ENCODE assay signal across 11 mouse cellular contexts in the genomic region with DNA sequence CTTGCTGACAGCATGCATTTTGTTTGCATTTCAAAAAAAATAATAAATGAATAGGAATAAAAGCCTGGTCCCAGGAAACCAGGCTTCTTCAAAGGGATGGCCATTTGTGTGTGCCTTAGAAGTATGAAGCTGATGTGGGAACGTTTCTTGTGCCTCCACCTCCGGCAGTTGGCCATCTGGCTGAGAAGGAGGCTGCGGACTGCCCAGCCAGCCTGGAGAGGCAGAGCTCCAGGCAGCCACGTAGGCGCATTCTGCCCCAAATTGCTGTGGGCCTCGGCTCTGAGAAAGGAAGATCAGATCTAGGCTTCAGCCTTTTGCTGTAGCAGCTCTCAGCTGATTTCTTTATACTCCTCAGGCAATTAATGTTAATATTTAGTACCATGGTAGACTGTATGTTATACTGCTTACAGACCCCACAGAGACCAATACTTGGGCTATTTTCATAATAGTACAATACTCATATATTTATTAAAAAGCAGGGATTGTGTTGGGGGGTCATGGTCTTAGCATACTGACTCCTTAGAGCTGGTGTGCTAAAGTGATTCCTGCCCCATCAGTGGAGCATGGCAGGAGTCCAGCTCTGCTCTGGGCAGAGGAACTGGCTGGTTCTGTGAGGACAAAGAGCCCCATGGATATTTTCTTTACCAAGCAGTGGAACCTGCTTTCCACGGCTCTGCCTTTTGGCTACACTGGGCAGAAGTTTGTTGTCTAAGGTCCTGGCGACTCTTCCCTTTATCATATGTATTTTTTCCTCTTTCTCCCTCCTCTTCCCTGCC.
DNase-seq lines count a peak whose midpoint lies in the region; ATAC-seq and TF ChIP-seq lines count a peak whose summit lies in the region.
"Had no signal": no experiment of that assay in that cellular context is flagged by ENCODE, and none has a peak within 500 bp of the region (broad histone marks: within the 10 kb centered on the region; RNA-seq: fewer than 3 reads in every experiment).

No protein-coding gene starts in this region.

- H3K9ac ChIP-seq in hindbrain, embryonic 16.5 days (ENCODE audit: low read depth, low read length), result no peak overlapping the region
- 0 out of 2 replicates have a peak overlapping the region, but pooled peaks have one; percentile 5 for H3K9ac ChIP-seq in limb, embryonic 14.5 days (ENCODE audit: low read depth, low read length, severe bottlenecking)
- H3K9ac ChIP-seq in kidney, embryonic 14.5 days (ENCODE audit: low read depth, low read length), result no peak overlapping the region
- H3K9ac ChIP-seq: liver, embryonic 13.5 days had no signal

- H3K27ac ChIP-seq in hindbrain, embryonic 16.5 days (ENCODE audit: low read depth, low read length), result peak overlapping the region; percentile 56
- peak overlapping the region; percentile 65; the same call in 1 of the 2 replicates for H3K27ac ChIP-seq in limb, embryonic 14.5 days (replicated peaks; ENCODE audit: low read depth, low read length)
- H3K27ac ChIP-seq in kidney, embryonic 14.5 days (ENCODE audit: low read depth, low read length), result no peak overlapping the region
- H3K27ac ChIP-seq: kidney, postnatal 0 days; liver, embryonic 13.5 days had no signal

- peak; percentile 58 for DNase-seq in gastrocnemius, postnatal 14 days
- no peak for DNase-seq in gastrocnemius, adult 8-10 months (ENCODE audit: low spot score in 2 of 2)
- DNase-seq in brain, adult 2 months (ENCODE audit: low read depth, low spot score), result peak; percentile 74
- DNase-seq in limb, embryonic 14.5 days (ENCODE audit: low spot score), result no peak
- no peak for DNase-seq in kidney, postnatal 4 days
- DNase-seq in embryo, embryonic 10 days (ENCODE audit: low spot score), result no peak
- DNase-seq: liver, embryonic 13.5 days; thymus, postnatal 14 days had no signal

- 61% methylated on average over 8 of the region's 8 CpGs for WGBS in hindbrain, embryonic 16.5 days
- 47% methylated on average over 8 of the region's 8 CpGs for WGBS in limb, embryonic 14.5 days
- 50% methylated on average over 8 of the region's 8 CpGs for WGBS in kidney, embryonic 14.5 days

- H3K4me2 ChIP-seq in hindbrain, embryonic 16.5 days (ENCODE audit: low read length), result no peak overlapping the region
- H3K4me2 ChIP-seq in limb, embryonic 14.5 days (replicated peaks; ENCODE audit: low read depth, low read length, severe bottlenecking), result no peak overlapping the region
- no peak overlapping the region for H3K4me2 ChIP-seq in kidney, embryonic 14.5 days (replicated peaks; ENCODE audit: low read depth, low read length)
- H3K4me2 ChIP-seq: liver, embryonic 13.5 days had no signal

- H3K27me3 ChIP-seq in hindbrain, embryonic 16.5 days (replicated peaks; ENCODE audit: control insufficient read depth, insufficient read depth, low read length), result no peaks in the 10 kb centered on the region
- no peaks in the 10 kb centered on the region for H3K27me3 ChIP-seq in limb, embryonic 14.5 days (ENCODE audit: control insufficient read depth, insufficient read depth, low read length)
- H3K27me3 ChIP-seq in kidney, embryonic 14.5 days (ENCODE audit: control insufficient read depth, insufficient read depth, low read length), result no peaks in the 10 kb centered on the region

- peak; percentile 52; the same call in 1 of the 2 replicates for ATAC-seq in hindbrain, embryonic 16.5 days
- no peak for ATAC-seq in limb, embryonic 14.5 days (ENCODE audit: low FRiP score, low read depth)
- no peak for ATAC-seq in kidney, embryonic 14.5 days (ENCODE audit: low FRiP score, low TSS enrichment)

- TF ChIP-seq POLR2A in limb, embryonic 14.5 days (IDR thresholded peaks at IDR 0.05; ENCODE audit: borderline replicate concordance, extremely low read depth, insufficient read depth, insufficient read length), result no peak

- no peak overlapping the region for H3K4me3 ChIP-seq in hindbrain, embryonic 16.5 days (ENCODE audit: low read length)
- no peak overlapping the region for H3K4me3 ChIP-seq in limb, embryonic 14.5 days (replicated peaks; ENCODE audit: low read length)
- H3K4me3 ChIP-seq in kidney, embryonic 14.5 days (ENCODE audit: low read length), result no peak overlapping the region
- H3K4me3 ChIP-seq: liver, embryonic 13.5 days had no signal

- H3K4me1 ChIP-seq in hindbrain, embryonic 16.5 days (ENCODE audit: control insufficient read depth, insufficient read depth, low read depth, low read length), result peaks cover 15% of the 10 kb centered on the region
- peaks cover 27% of the 10 kb centered on the region for H3K4me1 ChIP-seq in limb, embryonic 14.5 days (ENCODE audit: control insufficient read depth, insufficient read depth, low read length)
- 0 out of 2 replicates have a peak, but pooled peaks cover 6% of the 10 kb centered on the region for H3K4me1 ChIP-seq in kidney, embryonic 14.5 days (ENCODE audit: control insufficient read depth, insufficient read depth, low read length)

- intact Hi-C loops in gastrocnemius, postnatal 14 days (cut with DNase I; ENCODE audit: low total_unique reads), result no loop called here

- no peaks in the 10 kb centered on the region for H3K36me3 ChIP-seq in hindbrain, embryonic 16.5 days (ENCODE audit: control insufficient read depth, insufficient read depth, low read length)
- H3K36me3 ChIP-seq in limb, embryonic 14.5 days (ENCODE audit: control insufficient read depth, insufficient read depth, low read length), result peaks cover 27% of the 10 kb centered on the region
- H3K36me3 ChIP-seq in kidney, embryonic 14.5 days (ENCODE audit: control insufficient read depth, insufficient read depth, low read length), result no peaks in the 10 kb centered on the region; the same call in 1 of the 2 replicates
- H3K36me3 ChIP-seq: liver, embryonic 13.5 days had no signal

- no peaks in the 10 kb centered on the region for H3K9me3 ChIP-seq in hindbrain, embryonic 16.5 days (ENCODE audit: control insufficient read depth, low read length)
- H3K9me3 ChIP-seq in limb, embryonic 14.5 days (ENCODE audit: control insufficient read depth, low read length), result no peaks in the 10 kb centered on the region
- no peaks in the 10 kb centered on the region for H3K9me3 ChIP-seq in kidney, embryonic 14.5 days (ENCODE audit: control insufficient read depth, low read length)
- H3K9me3 ChIP-seq: liver, embryonic 13.5 days had no signal

Comparison
In these comparisons a context has a peak if more than half of its experiments do, and no peak if none do; other contexts are left out.
1. DNase-seq: peak in gastrocnemius, postnatal 14 days (single experiment) and brain, adult 2 months (single experiment); none in gastrocnemius, adult 8-10 months (0 of 2), limb, embryonic 14.5 days (single experiment), kidney, postnatal 4 days (0 of 2) and embryo, embryonic 10 days (single experiment).